Mouse (Mus musculus) skeletal muscle tissue, postnatal 0 days (tissue): ENCODE results near the gene Hoxa1. TPM values are rescaled to one million over a fixed set of nuclear protein-coding genes. Genes with fewer than 3 reads are reported as not detected.

Source experiments
- polyA plus RNA-seq: library from polyadenylated mRNA; unstranded; fragments of >200 nt; fragmentation: Nextera tagmentation; extraction: Ambion mirVana; gene quantifications from 2 replicates; pipeline ENCODE4 v1.2.1, GENCODE M21; 2015

Hoxa1 gene
- polyA plus RNA-seq = 0.59 and 0.88 TPM in 2 replicates

DNA sequence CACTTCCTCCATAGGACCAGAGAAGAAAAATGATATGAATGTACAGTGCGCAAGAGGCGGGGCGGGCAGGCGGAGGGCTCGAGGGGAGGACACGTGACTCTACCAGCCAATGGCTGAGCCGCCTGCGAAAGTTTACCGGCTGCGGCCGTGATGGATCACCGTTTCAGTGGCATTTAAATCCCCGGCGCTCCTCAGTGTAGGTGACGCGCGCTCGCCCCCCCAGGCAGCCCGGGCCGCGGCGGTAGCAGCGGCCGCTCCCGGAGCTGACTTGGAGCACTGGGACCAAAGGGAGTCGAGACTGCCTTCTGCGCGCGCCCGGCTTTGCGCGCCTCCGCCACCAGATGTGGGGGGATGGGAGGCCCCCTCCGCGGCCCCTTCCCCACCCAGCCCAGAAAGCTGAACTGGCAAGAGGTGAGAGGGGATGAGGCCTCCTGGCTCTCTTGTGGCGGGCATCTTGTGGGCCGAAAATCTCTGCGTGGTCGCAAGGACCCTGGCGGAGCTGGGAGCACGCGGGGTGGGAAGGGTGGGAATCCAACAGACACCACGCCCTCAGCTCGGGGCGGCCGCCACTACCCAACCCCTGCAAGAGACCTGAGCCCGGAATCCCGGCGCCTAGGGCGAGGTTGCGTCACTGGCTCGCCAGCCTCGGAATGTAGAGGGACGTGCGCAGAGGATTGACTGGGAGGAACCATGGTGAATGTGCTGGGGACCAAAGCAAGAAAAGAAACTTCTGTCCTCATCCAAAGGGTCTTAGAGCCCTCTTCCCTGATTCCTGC lies at the start of gene Hoxa1:
Gene Hoxa1, minus strand, starts transcription at position 42 of the 776 bp plus-strand sequence.

DNA sequence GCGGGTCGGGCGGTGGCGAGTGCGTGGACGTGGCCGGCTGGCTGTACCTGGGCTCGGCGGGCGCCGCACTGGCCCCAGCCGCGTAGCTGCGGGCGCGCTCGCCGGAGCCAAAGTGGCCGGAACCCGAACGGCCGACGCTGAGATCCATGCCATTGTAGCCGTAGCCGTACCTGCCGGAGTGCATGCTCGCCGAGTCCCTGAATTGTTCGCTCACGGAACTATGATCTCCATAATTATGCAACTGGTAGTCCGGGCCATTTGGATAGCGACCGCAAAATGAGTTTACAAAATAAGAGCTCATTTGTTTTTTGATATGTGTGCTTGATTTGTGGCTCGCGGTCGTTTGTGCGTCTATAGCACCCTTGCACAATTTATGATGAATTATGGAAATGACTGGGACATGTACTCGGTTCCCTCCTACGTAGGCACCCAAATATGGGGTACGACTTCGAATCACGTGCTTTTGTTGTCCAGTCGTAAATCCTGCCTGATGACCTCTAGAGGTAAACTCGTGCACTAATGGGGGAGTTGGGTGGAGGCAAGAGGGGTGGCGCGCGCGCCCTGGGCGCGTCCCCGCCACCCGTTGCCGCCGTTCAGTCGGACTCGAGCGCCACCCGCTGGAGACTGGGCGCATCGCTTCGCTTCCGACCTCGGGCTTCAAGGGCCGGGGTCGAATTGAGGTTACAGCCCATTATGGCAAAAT lies 46.1 kb upstream of the Hoxa1 start, which contains the start of gene Hoxa5:
Gene Hoxa5, minus strand, starts transcription at position 538 of the 703 bp plus-strand sequence.

DNA sequence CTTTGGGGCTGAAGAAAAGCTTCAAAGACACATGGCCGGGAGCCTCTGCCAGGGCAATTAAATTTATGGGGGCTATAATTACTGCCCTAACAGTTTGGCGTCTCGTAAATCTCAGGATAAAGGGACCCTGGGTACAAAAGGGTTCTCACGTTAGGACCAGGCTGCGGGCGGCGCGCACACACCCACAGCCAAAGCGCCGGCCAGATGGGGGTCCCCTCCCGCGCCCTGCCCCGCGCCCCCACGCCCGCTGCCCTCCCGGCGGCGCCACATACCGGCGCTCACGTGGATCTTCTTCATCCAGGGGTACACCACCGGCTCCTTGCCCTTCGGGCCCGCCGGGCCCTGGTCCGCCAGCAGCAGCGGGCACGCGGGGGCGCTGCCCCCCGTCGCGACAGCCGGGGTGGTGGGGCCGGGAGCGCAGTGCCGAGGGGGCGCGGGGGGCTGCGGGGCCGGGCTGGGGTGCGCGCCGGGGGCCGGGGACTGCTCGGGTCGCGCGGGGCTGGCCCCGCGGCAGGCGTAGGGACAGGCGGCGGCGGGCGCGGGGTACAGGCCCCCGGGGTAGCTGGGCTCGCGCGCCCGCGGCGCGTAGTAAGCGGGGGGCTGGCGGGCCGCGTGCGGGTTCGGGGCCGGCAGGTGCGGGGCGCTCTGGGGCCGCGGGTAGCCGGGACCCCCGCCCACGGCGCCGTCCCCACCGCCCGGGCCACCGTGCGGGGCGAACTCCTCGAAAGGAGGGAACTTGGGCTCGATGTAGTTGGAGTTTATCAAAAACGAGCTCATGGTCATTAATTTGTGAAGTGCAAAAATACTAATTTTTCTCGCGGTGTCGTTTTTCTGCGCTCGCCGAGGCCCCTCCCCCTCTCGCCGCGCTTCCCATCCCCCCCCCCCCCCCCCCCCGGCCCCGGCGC lies 33.0 kb upstream of the Hoxa1 start, which contains the start of gene Hoxa4:
Gene Hoxa4, minus strand, starts transcription at position 848 of the 905 bp plus-strand sequence.

DNA sequence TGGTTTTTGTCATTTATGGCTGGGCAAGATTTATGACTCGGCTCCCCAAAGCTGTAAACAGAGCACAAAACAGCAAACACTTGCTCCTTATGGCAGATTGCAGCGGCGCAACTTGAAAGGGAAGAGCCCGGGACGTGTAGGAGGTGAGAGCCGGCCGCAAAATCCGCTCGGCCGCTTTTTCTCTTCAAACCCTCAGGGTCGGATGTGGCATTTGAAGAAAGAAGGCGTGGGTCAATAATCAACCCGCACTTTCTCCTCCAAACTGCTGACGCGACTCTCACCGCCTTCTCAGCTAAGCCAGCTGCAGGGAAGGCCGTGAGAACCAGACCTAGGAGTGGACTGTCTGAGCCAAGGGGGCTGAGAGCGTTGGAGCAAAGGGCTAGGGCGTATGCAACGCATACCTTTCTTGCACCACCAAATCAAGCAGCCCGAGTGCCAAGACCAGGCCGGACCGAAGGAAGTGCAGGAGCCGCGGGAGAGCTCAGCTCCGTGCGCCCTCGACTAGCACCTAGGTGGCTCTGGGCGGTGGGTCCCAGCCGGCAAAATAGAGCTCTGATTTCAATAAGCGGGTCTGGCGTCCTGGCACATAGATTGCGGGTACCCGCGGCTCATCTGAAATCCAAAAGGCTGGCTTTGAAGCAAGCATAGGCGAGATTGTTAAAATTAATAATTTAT lies 19.1 kb upstream of the Hoxa1 start, which contains the start of gene 5730596B20Rik:
Gene 5730596B20Rik, plus strand, starts transcription at position 438 of the 675 bp plus-strand sequence.

DNA sequence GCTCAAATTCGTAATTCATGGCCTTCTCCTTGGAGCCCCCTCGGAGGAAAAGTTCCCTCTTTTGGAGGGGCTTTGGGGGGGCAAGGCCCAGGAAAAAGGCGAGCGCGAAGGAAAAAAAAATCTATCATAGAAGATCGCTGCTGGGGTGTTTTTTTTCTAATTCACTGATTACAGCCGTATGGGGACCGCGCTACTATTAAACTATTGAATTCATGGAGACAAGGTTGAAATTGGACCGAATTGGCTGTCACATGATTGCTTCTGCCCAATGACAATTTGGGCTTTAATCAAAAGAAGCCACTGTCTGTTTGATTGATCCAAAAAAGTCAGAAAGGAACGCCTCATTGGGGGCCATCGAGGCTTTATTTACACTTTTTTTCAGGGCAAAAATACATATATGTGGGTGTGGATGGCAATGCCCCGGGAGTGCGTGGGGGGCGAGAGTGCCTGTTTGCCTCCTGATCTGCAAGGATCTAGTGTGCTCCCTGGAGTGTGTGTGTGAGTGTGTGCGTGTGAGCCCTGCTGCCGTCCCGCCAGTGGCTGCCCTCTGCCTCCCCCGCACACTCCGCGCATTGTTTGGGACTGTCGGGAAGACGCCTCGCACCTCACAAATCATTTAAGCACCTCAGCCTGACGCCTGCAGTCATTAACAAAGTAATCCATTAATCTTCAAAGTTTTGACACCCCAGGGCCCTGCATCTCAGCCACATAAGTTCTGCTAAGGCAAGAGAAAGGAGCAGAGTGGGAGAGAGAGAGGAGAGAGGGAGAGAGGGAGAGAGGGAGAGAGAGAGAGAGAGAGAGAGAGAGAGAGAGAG lies 6.7 kb upstream of the Hoxa1 start, which contains the start of gene Hoxa2:
Gene Hoxa2, minus strand, starts transcription at position 206 of the 815 bp plus-strand sequence.

Other genes starting within 250 kb of the Hoxa1 start
- gene Skap2, start 145.8 kb downstream of the Hoxa1 start, polyA plus RNA-seq = 14.3 and 18.0 TPM in 2 replicates
- gene Hoxa2, start 6.5 kb upstream of the Hoxa1 start, polyA plus RNA-seq = 0.46 and 1.1 TPM in 2 replicates
- 0.10 and 0.27 TPM in 2 replicates for gene 5730596B20Rik, start 19.2 kb upstream of the Hoxa1 start, polyA plus RNA-seq
- 3.7 and 5.5 TPM in 2 replicates for gene Hoxa4, start 33.4 kb upstream of the Hoxa1 start, polyA plus RNA-seq
- gene Hoxa5, start 46.3 kb upstream of the Hoxa1 start, polyA plus RNA-seq = 3.1 and 3.6 TPM in 2 replicates
- 1.7 and 1.9 TPM in 2 replicates for gene Hoxa6, start 50.4 kb upstream of the Hoxa1 start, polyA plus RNA-seq
- gene Hoxa3, start 55.0 kb upstream of the Hoxa1 start, polyA plus RNA-seq = 1.3 TPM in 2 replicates
- gene Gm28308, start 55.0 kb upstream of the Hoxa1 start, polyA plus RNA-seq = not detected in 2 replicates
- gene Hoxa7, start 63.5 kb upstream of the Hoxa1 start, polyA plus RNA-seq = 26.9 and 27.8 TPM in 2 replicates
- 20.2 and 20.6 TPM in 2 replicates for gene Hoxa9, start 72.8 kb upstream of the Hoxa1 start, polyA plus RNA-seq
- gene Hoxa10, start 82.5 kb upstream of the Hoxa1 start, polyA plus RNA-seq = 40.5 and 46.6 TPM in 2 replicates
- gene Hoxa11, start 87.5 kb upstream of the Hoxa1 start, polyA plus RNA-seq = 1.4 and 3.7 TPM in 2 replicates
- 0.05 TPM in 1 of 2 replicates, not detected in the other for gene Hoxa13, start 102.6 kb upstream of the Hoxa1 start, polyA plus RNA-seq
- not detected in 2 replicates for gene Evx1, start 155.2 kb upstream of the Hoxa1 start, polyA plus RNA-seq